Mouse (Mus musculus): ENCODE measurements at regions not wholly inside any gene's neighbourhood (a gene's known extent, or its start where the extent isn't known, plus 50 kb on each side); places are given as distances from the start of the nearest gene placed in this dataset.
"Not testable (repeated sequence)": the region's sequence is repeated elsewhere in the genome, so short reads cannot be mapped to it uniquely, and the experiment has no call there.

- no peak for ATAC-seq (replicated peaks; ENCODE audit: low read depth, poor library complexity, severe bottlenecking)
These were observed 1115.5 kb upstream of the 1700009N14Rik start for GRCm38 (mm10) chr4:38334529-38335149.

- ATAC-seq (replicated peaks; ENCODE audit: low read depth, poor library complexity, severe bottlenecking) = no peak
These were observed 1114.9 kb upstream of the 1700009N14Rik start for GRCm38 (mm10) chr4:38335156-38335555.

GRCm38 (mm10) chr4:38371047-38371446, 1079.0 kb upstream of the 1700009N14Rik start:
- no peak for ATAC-seq (replicated peaks; ENCODE audit: low read depth, poor library complexity, severe bottlenecking)

GRCm38 (mm10) chr4:38381916-38382315, 1068.2 kb upstream of the 1700009N14Rik start:
- ATAC-seq (replicated peaks; ENCODE audit: low read depth, poor library complexity, severe bottlenecking) = peak; percentile 100

GRCm38 (mm10) chr4:38396635-38397034, 1053.5 kb upstream of the 1700009N14Rik start:
- ATAC-seq (replicated peaks; ENCODE audit: low read depth, poor library complexity, severe bottlenecking) = 0 out of 2 replicates have a peak, but pooled peaks have one; percentile 22

- ATAC-seq (replicated peaks; ENCODE audit: low read depth, poor library complexity, severe bottlenecking) = not testable (repeated sequence)
These were observed 1014.8 kb upstream of the 1700009N14Rik start for GRCm38 (mm10) chr4:38435326-38435725.

GRCm38 (mm10) chr4:38461473-38462194, 988.5 kb upstream of the 1700009N14Rik start:
- ATAC-seq (replicated peaks; ENCODE audit: low read depth, poor library complexity, severe bottlenecking) = no peak

GRCm38 (mm10) chr4:38498271-38498670, 951.8 kb upstream of the 1700009N14Rik start:
- ATAC-seq (replicated peaks; ENCODE audit: low read depth, poor library complexity, severe bottlenecking) = no peak

GRCm38 (mm10) chr4:38505875-38506274, 944.2 kb upstream of the 1700009N14Rik start:
- ATAC-seq (replicated peaks; ENCODE audit: low read depth, poor library complexity, severe bottlenecking) = no peak

- ATAC-seq (replicated peaks; ENCODE audit: low read depth, poor library complexity, severe bottlenecking) = no peak
These were observed 942.9 kb upstream of the 1700009N14Rik start for GRCm38 (mm10) chr4:38507202-38507601.

GRCm38 (mm10) chr4:38519108-38519507, 931.0 kb upstream of the 1700009N14Rik start:
- no peak for ATAC-seq (replicated peaks; ENCODE audit: low read depth, poor library complexity, severe bottlenecking)

Data from common myeloid progenitor, adult 5-6 weeks (primary cell).